Mouse (Mus musculus) heart, adult 2 months (tissue): ENCODE measurements around the gene Acsm4.

Experiments
- CTCF ChIP-seq: fragments of 200-600 bp; IDR thresholded peaks from 2 replicates; pipeline ENCODE4 v1.8.1; 2022; ENCODE audit warnings: antibody characterized with exemption, mild to moderate bottlenecking, moderate library complexity
- EP300 ChIP-seq: fragments of 200-500 bp; IDR thresholded peaks from 2 replicates; pipeline ENCODE4 v1.6.1; 2011; ENCODE audit warnings: low read depth, low read length, control low read depth; ENCODE audit not compliant: insufficient read depth
- POLR2A ChIP-seq: fragments of 200-500 bp; IDR thresholded peaks from 2 replicates; pipeline ENCODE4 v1.6.1; 2011; ENCODE audit warnings: mild to moderate bottlenecking, low read depth, low read length, control low read depth; ENCODE audit not compliant: insufficient read depth

GRCm38 (mm10) chr7:119694926-119695325 lies 5.1 kb downstream of the Acsm4 start:
- TF ChIP-seq CTCF (no peak), POLR2A (no peak), EP300 (no peak)
